Mouse (Mus musculus) embryonic facial prominence, embryonic 15.5 days (tissue): ENCODE measurements around the gene Prkar1b. TPM values are rescaled to one million over a fixed set of nuclear protein-coding genes. Genes with fewer than 3 reads are reported as not detected.

ENCODE experiments used
- ATAC-seq: fragments of 200-750 bp; cut with Nextera tagmentation; 2 replicates; pipeline ENCODE4 v1.8.0; 2017; ENCODE audit warnings: low read depth, moderate TSS enrichment; ENCODE audit not compliant: insufficient number of reproducible peaks, low FRiP score, low TSS enrichment
- H3K27ac ChIP-seq: fragments of 300-500 bp; sonication (generic); replicated peaks from 2 replicates; pipeline ENCODE4 v1.5.1; 2015; ENCODE audit warnings: mild to moderate bottlenecking, inconsistent platforms
- H3K27me3 ChIP-seq: fragments of 300-500 bp; sonication (generic); 2 replicates; pipeline ENCODE4 v1.6.1; 2015; ENCODE audit warnings: inconsistent platforms
- H3K36me3 ChIP-seq: fragments of 300-500 bp; sonication (generic); 2 replicates; pipeline ENCODE4 v1.6.1; 2015; ENCODE audit warnings: mild to moderate bottlenecking, inconsistent platforms
- H3K4me1 ChIP-seq: fragments of 300-500 bp; sonication (generic); 2 replicates; pipeline ENCODE4 v1.6.1; 2015; ENCODE audit warnings: inconsistent platforms
- H3K4me2 ChIP-seq: fragments of 300-500 bp; sonication (generic); replicated peaks from 2 replicates; pipeline ENCODE4 v1.6.1; 2015; ENCODE audit warnings: mild to moderate bottlenecking, inconsistent platforms
- H3K4me3 ChIP-seq: fragments of 300-500 bp; sonication (generic); replicated peaks from 2 replicates; pipeline ENCODE4 v1.5.1; 2015; ENCODE audit warnings: mild to moderate bottlenecking, inconsistent platforms
- H3K9ac ChIP-seq: fragments of 300-500 bp; sonication (generic); 2 replicates; pipeline ENCODE4 v1.6.1; 2015; ENCODE audit warnings: inconsistent platforms
- H3K9me3 ChIP-seq: fragments of 300-500 bp; sonication (generic); replicated peaks from 2 replicates; pipeline ENCODE4 v1.6.1; 2016; ENCODE audit warnings: inconsistent platforms
- WGBS: fragments of 180-500 bp; shearing (Covaris S2); methylation state at CpG from one replicate; pipeline ENCODE4 v1.1.7; 2015; 5-methylcytosine and 5-hydroxymethylcytosine counted together
- polyA plus RNA-seq: library from polyadenylated mRNA; unstranded; fragments of >200 nt; fragmentation: Nextera tagmentation; extraction: Ambion mirVana; gene quantifications from 2 replicates; pipeline ENCODE4 v1.2.1, GENCODE M21; 2015

Prkar1b gene
- polyA plus RNA-seq, 1 experiment from 2014 or later: 28.4 TPM

DNA sequence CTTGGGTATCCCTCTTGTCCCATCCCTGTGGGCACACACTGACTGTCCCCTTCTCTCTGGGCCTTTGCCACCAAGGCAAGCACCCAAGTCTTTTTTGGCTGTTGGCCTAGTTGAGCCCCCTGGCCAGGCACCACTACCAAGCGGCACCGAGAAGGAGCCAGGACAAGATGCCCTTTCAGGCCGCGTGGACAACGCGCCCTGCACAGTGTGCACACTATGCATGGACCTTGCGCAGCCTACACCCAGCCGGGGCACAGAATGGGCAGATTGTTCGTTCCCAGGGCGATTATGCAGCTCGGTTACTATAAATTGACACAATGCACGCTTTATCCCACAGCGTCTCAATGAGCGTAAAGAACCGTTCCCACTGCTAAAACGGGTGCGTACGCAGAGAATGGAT is 98.5 kb downstream of the Prkar1b start:
- no peak overlapping the region for H3K9ac ChIP-seq
- WGBS: 92% methylated on average over 18 of the region's 18 CpGs
- no peak overlapping the region for H3K27ac ChIP-seq
- no peaks in the 10 kb centered on the region for H3K27me3 ChIP-seq
- ATAC-seq: no peak
- no peaks in the 10 kb centered on the region for H3K9me3 ChIP-seq
- no peaks in the 10 kb centered on the region for H3K36me3 ChIP-seq
- no peak overlapping the region for H3K4me2 ChIP-seq
- H3K4me1 ChIP-seq: no peaks in the 10 kb centered on the region; the same call in 1 of the 2 replicates
- no peak overlapping the region for H3K4me3 ChIP-seq

GRCm38 (mm10) chr5:139049367-139049766 is 100.4 kb downstream of the Prkar1b start:
- 66% methylated on average over 7 of the region's 7 CpGs for WGBS
- no peak overlapping the region for H3K9ac ChIP-seq
- H3K4me1 ChIP-seq: no peaks in the 10 kb centered on the region; the same call in 1 of the 2 replicates
- H3K27ac ChIP-seq: no peak overlapping the region
- ATAC-seq: no peak
- no peak overlapping the region for H3K4me3 ChIP-seq
- no peaks in the 10 kb centered on the region for H3K36me3 ChIP-seq
- H3K9me3 ChIP-seq: no peaks in the 10 kb centered on the region
- no peak overlapping the region for H3K4me2 ChIP-seq
- no peaks in the 10 kb centered on the region for H3K27me3 ChIP-seq

DNA sequence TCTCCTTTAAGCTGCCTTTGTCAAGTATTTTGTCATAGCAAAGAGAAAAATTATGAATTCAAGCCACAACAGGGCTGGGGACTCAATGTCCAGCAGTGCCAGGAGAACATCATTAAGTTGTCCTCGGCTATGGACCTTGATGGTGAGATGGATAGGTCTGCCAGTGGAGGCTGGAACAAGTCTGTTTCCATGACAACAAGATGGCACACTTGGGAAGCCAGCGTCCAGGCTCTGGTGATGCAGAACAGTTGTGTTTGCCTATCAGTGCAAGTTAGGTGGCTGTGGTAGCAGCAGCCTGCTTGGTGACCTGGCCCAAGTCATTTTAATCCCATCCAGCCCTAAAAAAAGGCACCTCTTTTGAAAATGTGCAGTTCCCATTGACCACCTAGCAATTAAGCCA is 102.6 kb downstream of the Prkar1b start:
- Histone ChIP-seq H3K9ac (no peak overlapping the region), H3K27ac (no peak overlapping the region), H3K4me3 (no peak overlapping the region), H3K36me3 (no peaks in the 10 kb centered on the region), H3K4me1 (no peaks in the 10 kb centered on the region), H3K4me2 (no peak overlapping the region), H3K9me3 (no peaks in the 10 kb centered on the region), H3K27me3 (no peaks in the 10 kb centered on the region)
- WGBS: 63% methylated on average over 2 of the region's 2 CpGs
- ATAC-seq: no peak

GRCm38 (mm10) chr5:139046636-139047035 is 103.2 kb downstream of the Prkar1b start:
- Histone ChIP-seq H3K9me3 (no peaks in the 10 kb centered on the region), H3K27me3 (no peaks in the 10 kb centered on the region), H3K4me3 (no peak overlapping the region), H3K36me3 (0 out of 2 replicates have a peak, but pooled peaks cover 3% of the 10 kb centered on the region), H3K9ac (no peak overlapping the region), H3K4me1 (no peaks in the 10 kb centered on the region), H3K4me2 (no peak overlapping the region), H3K27ac (no peak overlapping the region)
- WGBS: 66% methylated on average over 5 of the region's 5 CpGs
- ATAC-seq: no peak

- no peak for ATAC-seq
- H3K9me3 ChIP-seq: no peaks in the 10 kb centered on the region
- no peak overlapping the region for H3K4me2 ChIP-seq
- no peak overlapping the region for H3K4me3 ChIP-seq
- H3K4me1 ChIP-seq: no peaks in the 10 kb centered on the region
- WGBS: 37% methylated on average over 4 of the region's 4 CpGs
- no peaks in the 10 kb centered on the region for H3K27me3 ChIP-seq
- no peak overlapping the region for H3K27ac ChIP-seq
- H3K9ac ChIP-seq: no peak overlapping the region
- H3K36me3 ChIP-seq: 0 out of 2 replicates have a peak, but pooled peaks cover 3% of the 10 kb centered on the region
These were observed 106.3 kb downstream of the Prkar1b start for GRCm38 (mm10) chr5:139043546-139043945.

GRCm38 (mm10) chr5:139042299-139042698 is 107.5 kb downstream of the Prkar1b start:
- Histone ChIP-seq H3K4me3 (no peak overlapping the region), H3K9ac (no peak overlapping the region), H3K9me3 (no peaks in the 10 kb centered on the region), H3K27me3 (no peaks in the 10 kb centered on the region), H3K4me2 (no peak overlapping the region), H3K4me1 (no peaks in the 10 kb centered on the region), H3K27ac (no peak overlapping the region), H3K36me3 (0 out of 2 replicates have a peak, but pooled peaks cover 3% of the 10 kb centered on the region)
- no peak for ATAC-seq
- WGBS: 80% methylated on average over 12 of the region's 12 CpGs

- no peak overlapping the region for H3K9ac ChIP-seq
- H3K4me1 ChIP-seq: peaks cover 22% of the 10 kb centered on the region
- H3K27me3 ChIP-seq: no peaks in the 10 kb centered on the region
- no peaks in the 10 kb centered on the region for H3K36me3 ChIP-seq
- no peak for ATAC-seq
- H3K27ac ChIP-seq: peak overlapping the region; percentile 22; the same call in 1 of the 2 replicates
- H3K4me2 ChIP-seq: no peak overlapping the region
- H3K9me3 ChIP-seq: no peaks in the 10 kb centered on the region
- H3K4me3 ChIP-seq: no peak overlapping the region
- 62% methylated on average over 2 of the region's 2 CpGs for WGBS
These were observed 114.6 kb downstream of the Prkar1b start for GRCm38 (mm10) chr5:139035171-139035570.

DNA sequence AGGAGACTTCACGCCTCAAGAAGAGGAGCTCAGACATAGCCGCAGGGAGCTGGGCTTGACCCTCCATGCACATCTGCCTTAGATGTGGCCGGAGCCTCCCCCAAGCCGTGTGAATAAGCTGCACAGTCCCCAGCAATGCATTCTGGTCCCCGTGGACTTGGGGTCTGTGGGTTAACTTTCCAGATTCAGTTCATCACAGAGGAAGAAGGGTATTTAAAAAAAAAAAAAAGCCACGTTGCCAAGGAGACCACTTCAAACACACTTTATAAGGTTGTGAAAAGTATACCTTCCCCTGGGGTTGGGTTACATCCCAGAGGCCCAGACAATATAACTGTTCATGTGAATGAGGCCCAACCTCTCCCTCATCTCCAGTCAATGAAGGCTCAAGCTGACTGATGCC is 115.1 kb downstream of the Prkar1b start:
- Histone ChIP-seq H3K9me3 (no peaks in the 10 kb centered on the region), H3K4me2 (no peak overlapping the region), H3K36me3 (no peaks in the 10 kb centered on the region), H3K9ac (no peak overlapping the region), H3K27ac (peak overlapping the region; percentile 76; the same call in 1 of the 2 replicates), H3K27me3 (no peaks in the 10 kb centered on the region), H3K4me1 (peaks cover 22% of the 10 kb centered on the region), H3K4me3 (no peak overlapping the region)
- ATAC-seq: peak; percentile 21; the same call in 1 of the 2 replicates
- WGBS: 24% methylated on average over 6 of the region's 6 CpGs

GRCm38 (mm10) chr5:139033406-139034317 is 116.1 kb downstream of the Prkar1b start:
- no peak overlapping the region for H3K4me2 ChIP-seq
- peaks cover 22% of the 10 kb centered on the region for H3K4me1 ChIP-seq
- WGBS: 30% methylated on average over 14 of the region's 14 CpGs
- peak overlapping the region; percentile 76 for H3K27ac ChIP-seq
- H3K4me3 ChIP-seq: no peak overlapping the region
- peak; percentile 79 for ATAC-seq
- no peak overlapping the region for H3K9ac ChIP-seq
- no peaks in the 10 kb centered on the region for H3K27me3 ChIP-seq
- no peaks in the 10 kb centered on the region for H3K9me3 ChIP-seq
- H3K36me3 ChIP-seq: no peaks in the 10 kb centered on the region

- Histone ChIP-seq H3K36me3 (no peaks in the 10 kb centered on the region), H3K4me1 (0 out of 2 replicates have a peak, but pooled peaks cover 2% of the 10 kb centered on the region), H3K9me3 (no peaks in the 10 kb centered on the region), H3K4me3 (no peak overlapping the region), H3K27me3 (no peaks in the 10 kb centered on the region), H3K4me2 (no peak overlapping the region), H3K27ac (no peak overlapping the region), H3K9ac (no peak overlapping the region)
- ATAC-seq: no peak
- 65% methylated on average over 15 of the region's 15 CpGs for WGBS
These were observed 122.2 kb downstream of the Prkar1b start for GRCm38 (mm10) chr5:139027603-139028002.

GRCm38 (mm10) chr5:139024351-139025105 is 125.3 kb downstream of the Prkar1b start:
- Histone ChIP-seq H3K4me2 (no peak overlapping the region), H3K9me3 (no peaks in the 10 kb centered on the region), H3K36me3 (no peaks in the 10 kb centered on the region), H3K9ac (no peak overlapping the region), H3K4me3 (no peak overlapping the region), H3K27me3 (no peaks in the 10 kb centered on the region), H3K27ac (no peak overlapping the region), H3K4me1 (0 out of 2 replicates have a peak, but pooled peaks cover 2% of the 10 kb centered on the region)
- 69% methylated on average over 12 of the region's 12 CpGs for WGBS
- no peak for ATAC-seq
